Mouse (Mus musculus) heart, postnatal 0 days (tissue): ENCODE data around the gene Zfp28. TPM values are rescaled to one million over a fixed set of nuclear protein-coding genes. Genes with fewer than 3 reads are reported as not detected.
"Not testable (repeated sequence)": the region's sequence is repeated elsewhere in the genome, so short reads cannot be mapped to it uniquely, and the experiment has no call there.

Experiments
- ATAC-seq: fragments of 200-750 bp; cut with Nextera tagmentation; 2 replicates; pipeline ENCODE4 v1.8.0; 2017; ENCODE audit warnings: low read depth, moderate number of reproducible peaks, moderate library complexity; ENCODE audit not compliant: insufficient read depth
- DNase-seq: peaks from one replicate; pipeline ENCODE4 v3.0.0-alpha.2; 2016; ENCODE audit warnings: low spot score
- H3K27ac ChIP-seq: fragments of 300-500 bp; sonication (generic); 2 replicates; pipeline ENCODE4 v1.5.1; 2014; ENCODE audit warnings: low read depth, mild to moderate bottlenecking
- H3K27me3 ChIP-seq: fragments of 300-500 bp; sonication (generic); 2 replicates; pipeline ENCODE4 v1.6.1; 2014; ENCODE audit warnings: low read length, mixed read lengths; ENCODE audit not compliant: control insufficient read depth, insufficient read depth
- H3K36me3 ChIP-seq: fragments of 300-500 bp; sonication (generic); replicated peaks from 2 replicates; pipeline ENCODE4 v1.6.1; 2014; ENCODE audit warnings: low read length, mixed read lengths; ENCODE audit not compliant: control insufficient read depth, insufficient read depth
- H3K4me1 ChIP-seq: fragments of 300-500 bp; sonication (generic); 2 replicates; pipeline ENCODE4 v1.6.1; 2014; ENCODE audit warnings: antibody characterized with exemption; ENCODE audit not compliant: control insufficient read depth, insufficient read depth
- H3K4me2 ChIP-seq: fragments of 300-500 bp; sonication (generic); 2 replicates; pipeline ENCODE4 v1.6.1; 2014; ENCODE audit warnings: low read depth, mild to moderate bottlenecking, low read length, moderate library complexity
- H3K4me3 ChIP-seq: fragments of 300-500 bp; sonication (generic); 2 replicates; pipeline ENCODE4 v1.5.1; 2014; ENCODE audit warnings: low read depth, low read length
- H3K9ac ChIP-seq: fragments of 300-500 bp; sonication (generic); replicated peaks from 2 replicates; pipeline ENCODE4 v1.6.1; 2014; ENCODE audit warnings: low read depth, low read length, mixed read lengths
- H3K9me3 ChIP-seq: fragments of 300-500 bp; sonication (generic); replicated peaks from 2 replicates; pipeline ENCODE4 v1.6.1; 2016; ENCODE audit warnings: low read length; ENCODE audit not compliant: control insufficient read depth
- CTCF ChIP-seq: IDR thresholded peaks from 2 replicates; pipeline ENCODE4 v1.5.1; 2016; ENCODE audit warnings: antibody characterized with exemption, control low read depth, low read depth
- EP300 ChIP-seq: IDR thresholded peaks from 2 replicates; pipeline ENCODE4 v1.6.1; 2016; ENCODE audit warnings: antibody characterized with exemption, low read depth
- WGBS: fragments of 180-500 bp; shearing (Covaris S2); extraction: QIAGEN DNeasy Blood & Tissue Kit; methylation state at CpG from one replicate; pipeline ENCODE4 v1.1.7; 2014; 5-methylcytosine and 5-hydroxymethylcytosine counted together
- polyA plus RNA-seq: library from polyadenylated mRNA; unstranded; fragments of >200 nt; fragmentation: Nextera tagmentation; extraction: Ambion mirVana; gene quantifications from 2 replicates; pipeline ENCODE4 v1.2.1, GENCODE M21; 2015
- total RNA-seq: library from RNA; depleted of rRNA; stranded (reverse); fragments of >200 nt; gene quantifications from 2 replicates; pipeline ENCODE4 v1.2.3, GENCODE M21; 2014; ENCODE audit warnings: low replicate concordance

The Zfp28 gene
- total and polyA plus RNA-seq, 2 experiments from 2014 or later: 5.3 to 8.0 TPM

- TF ChIP-seq CTCF (no peak), EP300 (no peak)
- no peaks in the 10 kb centered on the region for H3K36me3 ChIP-seq
Observed at GRCm38 (mm10) chr7:6364761-6365160, 18.3 kb upstream of the Zfp28 start.

GRCm38 (mm10) chr7:6367185-6367584, 15.9 kb upstream of the Zfp28 start:
- WGBS: 86% methylated on average over 5 of the region's 5 CpGs
- no peak overlapping the region for H3K9ac ChIP-seq
- H3K27me3 ChIP-seq: no peaks in the 10 kb centered on the region
- no peak overlapping the region for H3K4me3 ChIP-seq
- no peak for TF ChIP-seq EP300
- no peak for TF ChIP-seq CTCF
- peaks cover 4% of the 10 kb centered on the region; the same call in 1 of the 2 replicates for H3K4me1 ChIP-seq
- no peaks in the 10 kb centered on the region for H3K9me3 ChIP-seq
- no peak overlapping the region for H3K4me2 ChIP-seq
- no peaks in the 10 kb centered on the region for H3K36me3 ChIP-seq
- DNase-seq (no peak), ATAC-seq (no peak)
- no peak overlapping the region for H3K27ac ChIP-seq

More at GRCm38 (mm10) chr7:6364761-6365160, 18.3 kb upstream of the Zfp28 start:
- no peak overlapping the region for H3K9ac ChIP-seq
- no peaks in the 10 kb centered on the region for H3K27me3 ChIP-seq
- no peak overlapping the region for H3K4me2 ChIP-seq
- no peaks in the 10 kb centered on the region for H3K9me3 ChIP-seq
- no peak for ATAC-seq
- 55% methylated on average over 1 of the region's 1 CpGs for WGBS
- H3K4me1 ChIP-seq: peaks cover 4% of the 10 kb centered on the region; the same call in 1 of the 2 replicates
- H3K27ac ChIP-seq: no peak overlapping the region
- no peak for DNase-seq
- no peak overlapping the region for H3K4me3 ChIP-seq

GRCm38 (mm10) chr7:6368146-6368545, 14.9 kb upstream of the Zfp28 start:
- DNase-seq, H3K9ac ChIP-seq, H3K9me3 ChIP-seq, H3K27me3 ChIP-seq, ATAC-seq, H3K4me1 ChIP-seq, H3K4me2 ChIP-seq, H3K27ac ChIP-seq, H3K4me3 ChIP-seq, H3K36me3 ChIP-seq: not testable (repeated sequence)
- WGBS: 78% methylated on average over 5 of the region's 5 CpGs

GRCm38 (mm10) chr7:6369460-6369859, 13.6 kb upstream of the Zfp28 start:
- Histone ChIP-seq H3K27me3 (no peaks in the 10 kb centered on the region), H3K36me3 (peaks cover 5% of the 10 kb centered on the region; the same call in 1 of the 2 replicates), H3K4me3 (no peak overlapping the region), H3K9ac (no peak overlapping the region), H3K4me2 (no peak overlapping the region), H3K4me1 (no peaks in the 10 kb centered on the region), H3K9me3 (no peaks in the 10 kb centered on the region), H3K27ac (no peak overlapping the region)
- TF ChIP-seq CTCF: no peak
- no peak for TF ChIP-seq EP300
- ATAC-seq (no peak), DNase-seq (no peak)
- WGBS: 83% methylated on average over 3 of the region's 3 CpGs

- no peak for ATAC-seq
- WGBS: 81% methylated on average over 3 of the region's 3 CpGs
Observed at GRCm38 (mm10) chr7:6372993-6373392, 10.1 kb upstream of the Zfp28 start.

GRCm38 (mm10) chr7:6378441-6378840, 4.7 kb upstream of the Zfp28 start:
- H3K27ac ChIP-seq: no peak overlapping the region
- DNase-seq (no peak), ATAC-seq (no peak)
- no peak overlapping the region for H3K9ac ChIP-seq
- H3K36me3 ChIP-seq: peaks cover 5% of the 10 kb centered on the region; the same call in 1 of the 2 replicates
- H3K9me3 ChIP-seq: no peaks in the 10 kb centered on the region
- no peak overlapping the region for H3K4me2 ChIP-seq
- WGBS: 77% methylated on average over 8 of the region's 8 CpGs
- TF ChIP-seq CTCF (no peak), EP300 (no peak)
- no peaks in the 10 kb centered on the region for H3K27me3 ChIP-seq
- peaks cover 4% of the 10 kb centered on the region; the same call in 1 of the 2 replicates for H3K4me1 ChIP-seq
- H3K4me3 ChIP-seq: no peak overlapping the region

More at GRCm38 (mm10) chr7:6372993-6373392, 10.1 kb upstream of the Zfp28 start:
- Histone ChIP-seq H3K4me1 (no peaks in the 10 kb centered on the region), H3K4me3 (no peak overlapping the region), H3K9me3 (no peaks in the 10 kb centered on the region), H3K9ac (no peak overlapping the region), H3K27ac (no peak overlapping the region), H3K4me2 (no peak overlapping the region), H3K27me3 (no peaks in the 10 kb centered on the region), H3K36me3 (peaks cover 5% of the 10 kb centered on the region; the same call in 1 of the 2 replicates)
- TF ChIP-seq CTCF (no peak), EP300 (no peak)
- no peak for DNase-seq
